Mouse (Mus musculus) naive thymus-derived CD4-positive, alpha-beta T cell, adult 2 months (primary cell): Measurements from ENCODE around the gene Srsf6.
"Not testable (repeated sequence)": the region's sequence is repeated elsewhere in the genome, so short reads cannot be mapped to it uniquely, and the experiment has no call there.

ENCODE experiments used
- DNase-seq: peaks from one replicate; pipeline ENCODE4 v3.0.0-alpha.2; 2011; ENCODE audit warnings: low read depth

Srsf6 gene

GRCm38 (mm10) chr2:162931123-162931673 lies at the start of gene Srsf6:
Gene Srsf6, plus strand, starts transcription at chr2:162931528.
- peak; percentile 95 for DNase-seq

GRCm38 (mm10) chr2:162884101-162884500 lies 47.2 kb upstream of the Srsf6 start:
- DNase-seq, result no peak

GRCm38 (mm10) chr2:162887121-162887520 lies 44.2 kb upstream of the Srsf6 start:
- no peak for DNase-seq

GRCm38 (mm10) chr2:162888677-162889076 lies 42.7 kb upstream of the Srsf6 start:
- DNase-seq, result no peak

GRCm38 (mm10) chr2:162889191-162889590 lies 42.1 kb upstream of the Srsf6 start:
- no peak for DNase-seq

- DNase-seq, result no peak
Observed at GRCm38 (mm10) chr2:162889731-162890130, 41.6 kb upstream of the Srsf6 start.

GRCm38 (mm10) chr2:162892979-162893378 lies 38.3 kb upstream of the Srsf6 start:
- not testable (repeated sequence) for DNase-seq

- not testable (repeated sequence) for DNase-seq
Observed at GRCm38 (mm10) chr2:162899256-162899655, 32.1 kb upstream of the Srsf6 start.

GRCm38 (mm10) chr2:162899880-162900589 lies 31.3 kb upstream of the Srsf6 start:
- DNase-seq, result no peak

GRCm38 (mm10) chr2:162900590-162900916 lies 30.8 kb upstream of the Srsf6 start:
- no peak for DNase-seq

GRCm38 (mm10) chr2:162905902-162906301 lies 25.4 kb upstream of the Srsf6 start:
- DNase-seq, result no peak

- DNase-seq, result no peak
Observed at GRCm38 (mm10) chr2:162908052-162908491, 23.3 kb upstream of the Srsf6 start.

- no peak for DNase-seq
Observed at GRCm38 (mm10) chr2:162914040-162914439, 17.3 kb upstream of the Srsf6 start.

- no peak for DNase-seq
Observed at GRCm38 (mm10) chr2:162914519-162914918, 16.8 kb upstream of the Srsf6 start.

- no peak for DNase-seq
Observed at GRCm38 (mm10) chr2:162919926-162920325, 11.4 kb upstream of the Srsf6 start.

- peak; percentile 85 for DNase-seq
Observed at GRCm38 (mm10) chr2:162922183-162922582, 9.1 kb upstream of the Srsf6 start.

GRCm38 (mm10) chr2:162922834-162923233 lies 8.5 kb upstream of the Srsf6 start:
- peak; percentile 21 for DNase-seq

GRCm38 (mm10) chr2:162924126-162924525 lies 7.2 kb upstream of the Srsf6 start:
- DNase-seq, result no peak

GRCm38 (mm10) chr2:162927918-162928585 lies 3.3 kb upstream of the Srsf6 start:
- no peak for DNase-seq

- no peak for DNase-seq
Observed at GRCm38 (mm10) chr2:162929704-162930103, 1.6 kb upstream of the Srsf6 start.

GRCm38 (mm10) chr2:162930516-162931122 lies 709 bp upstream of the Srsf6 start:
- DNase-seq, result no peak

- DNase-seq, result peak; percentile 70
Observed at GRCm38 (mm10) chr2:162931674-162932650, 634 bp downstream of the Srsf6 start.
